Mouse (Mus musculus) megakaryocyte, embryonic 14.5 days (primary cell): ENCODE results near the gene Mroh8.

Experiments used
- FLI1 ChIP-seq: IDR thresholded peaks from 2 replicates; pipeline ENCODE4 v1.6.1; 2012; ENCODE audit warnings: low read length, inconsistent platforms, mixed read lengths
- GATA1 ChIP-seq: IDR thresholded peaks from 3 replicates; pipeline ENCODE4 v1.6.1; 2012; ENCODE audit warnings: mixed read lengths, low read length, inconsistent platforms, borderline replicate concordance

- TF ChIP-seq GATA1, result no peak
- TF ChIP-seq FLI1, result no peak
Observed at GRCm38 (mm10) chr2:157202361-157202760, 77.0 kb downstream of the Mroh8 start.
